Mouse (Mus musculus): ENCODE measurements at regions not wholly inside any gene's neighbourhood (a gene's known extent, or its start where the extent isn't known, plus 50 kb on each side); places are given as distances from the start of the nearest gene placed in this dataset.

GRCm38 (mm10) chr16:27507212-27507611 lies 118.5 kb downstream of the Ccdc50 start:
- DNase-seq (ENCODE audit: low spot score) = no peak

- DNase-seq (ENCODE audit: low spot score) = peak; percentile 17
Measured at GRCm38 (mm10) chr16:27523527-27524121, 135.0 kb downstream of the Ccdc50 start.

GRCm38 (mm10) chr16:27526669-27527068 lies 138.0 kb downstream of the Ccdc50 start:
- DNase-seq (ENCODE audit: low spot score) = no peak

GRCm38 (mm10) chr16:27530634-27531033 lies 142.0 kb downstream of the Ccdc50 start:
- DNase-seq (ENCODE audit: low spot score) = no peak
